12 mouse cellular contexts compared by ENCODE assay signal in genomic region chr14:64593564-64593963, GRCm38 (mm10).
DNase-seq lines count a peak whose midpoint lies in the region; ATAC-seq and TF ChIP-seq lines count a peak whose summit lies in the region.
"Had no signal": no experiment of that assay in that cellular context is flagged by ENCODE, and none has a peak within 500 bp of the region (broad histone marks: within the 10 kb centered on the region; RNA-seq: fewer than 3 reads in every experiment).

No protein-coding gene starts in this region.

- peak overlapping the region; percentile 96 for H3K4me2 ChIP-seq in forebrain, embryonic 14.5 days (ENCODE audit: low read length)
- H3K4me2 ChIP-seq in neural tube, embryonic 13.5 days: peak overlapping the region; percentile 93
- H3K4me2 ChIP-seq in intestine, postnatal 0 days (replicated peaks; ENCODE audit: low read depth): no peak overlapping the region
- H3K4me2 ChIP-seq: heart, embryonic 15.5 days; liver, embryonic 13.5 days had no signal

- H3K36me3 ChIP-seq in forebrain, embryonic 14.5 days (ENCODE audit: control insufficient read depth, insufficient read depth, low read length): peaks cover 40% of the 10 kb centered on the region
- peaks cover 30% of the 10 kb centered on the region for H3K36me3 ChIP-seq in neural tube, embryonic 13.5 days
- no peaks in the 10 kb centered on the region for H3K36me3 ChIP-seq in intestine, postnatal 0 days (ENCODE audit: control insufficient read depth, insufficient read depth)
- H3K36me3 ChIP-seq: embryonic facial prominence, embryonic 10.5 days; heart, embryonic 15.5 days; liver, embryonic 13.5 days had no signal

- no peaks in the 10 kb centered on the region for H3K27me3 ChIP-seq in forebrain, embryonic 14.5 days (replicated peaks; ENCODE audit: control insufficient read depth, insufficient read depth, low read length)
- H3K27me3 ChIP-seq in neural tube, embryonic 13.5 days: no peaks in the 10 kb centered on the region; the same call in 1 of the 2 replicates
- H3K27me3 ChIP-seq in intestine, postnatal 0 days (replicated peaks; ENCODE audit: control insufficient read depth, insufficient read depth, low read length): peaks cover 44% of the 10 kb centered on the region

- peak; percentile 89 for DNase-seq in brain, embryonic 14.5 days (ENCODE audit: low read depth)
- DNase-seq in forebrain, embryonic 14.5 days (ENCODE audit: low spot score): peak; percentile 83
- DNase-seq in layer of hippocampus, adult 9-11 months: peak; percentile 89
- DNase-seq in thymus, postnatal 14 days: no peak
- no peak for DNase-seq in thymus, postnatal 36 days
- DNase-seq: liver, embryonic 13.5 days had no signal

- no peak for TF ChIP-seq CTCF in brain, embryonic 14.5 days (IDR thresholded peaks at IDR 0.05; ENCODE audit: borderline replicate concordance, extremely low read depth, insufficient read depth, insufficient read length)
- TF ChIP-seq CTCF in intestine, postnatal 0 days (IDR thresholded peaks at IDR 0.05; ENCODE audit: low read depth): no peak

- peak overlapping the region; percentile 100 for H3K27ac ChIP-seq in forebrain, embryonic 14.5 days (ENCODE audit: low read depth, low read length)
- H3K27ac ChIP-seq in neural tube, embryonic 13.5 days (replicated peaks): peak overlapping the region; percentile 100
- H3K27ac ChIP-seq in intestine, postnatal 0 days (ENCODE audit: low read depth, low read length): no peak overlapping the region
- H3K27ac ChIP-seq: embryonic facial prominence, embryonic 10.5 days; heart, embryonic 15.5 days; liver, embryonic 13.5 days had no signal

- H3K9me3 ChIP-seq in forebrain, embryonic 14.5 days (replicated peaks; ENCODE audit: control insufficient read depth, low read length): no peaks in the 10 kb centered on the region
- no peaks in the 10 kb centered on the region for H3K9me3 ChIP-seq in neural tube, embryonic 13.5 days
- H3K9me3 ChIP-seq in intestine, postnatal 0 days (ENCODE audit: control insufficient read depth): no peaks in the 10 kb centered on the region
- H3K9me3 ChIP-seq: embryonic facial prominence, embryonic 10.5 days; heart, embryonic 15.5 days; liver, embryonic 13.5 days had no signal

- no peak for TF ChIP-seq POLR2A in brain, embryonic 14.5 days (IDR thresholded peaks at IDR 0.05; ENCODE audit: borderline replicate concordance, extremely low read depth, insufficient read depth, insufficient read length, poor library complexity, severe bottlenecking)

- WGBS in forebrain, embryonic 14.5 days: 15% methylated on average over 4 of the region's 4 CpGs
- WGBS in neural tube, embryonic 13.5 days: 0% methylated on average over 4 of the region's 4 CpGs
- WGBS in intestine, postnatal 0 days: 42% methylated on average over 4 of the region's 4 CpGs

- peak overlapping the region; percentile 79 for H3K4me3 ChIP-seq in forebrain, embryonic 14.5 days (ENCODE audit: low read depth, low read length)
- peak overlapping the region; percentile 82 for H3K4me3 ChIP-seq in neural tube, embryonic 13.5 days
- H3K4me3 ChIP-seq in intestine, postnatal 0 days (ENCODE audit: low read depth, low read length): no peak overlapping the region
- H3K4me3 ChIP-seq: embryonic facial prominence, embryonic 10.5 days; heart, embryonic 15.5 days; liver, embryonic 13.5 days had no signal

- peak overlapping the region; percentile 99 for H3K9ac ChIP-seq in forebrain, embryonic 14.5 days (ENCODE audit: low read length)
- peak overlapping the region; percentile 99 for H3K9ac ChIP-seq in neural tube, embryonic 13.5 days
- H3K9ac ChIP-seq in intestine, postnatal 0 days (ENCODE audit: low read depth, low read length): no peak overlapping the region
- H3K9ac ChIP-seq: heart, embryonic 15.5 days; liver, embryonic 13.5 days had no signal

- H3K4me1 ChIP-seq in forebrain, embryonic 14.5 days (ENCODE audit: control insufficient read depth, insufficient read depth, low read length): peaks cover 34% of the 10 kb centered on the region
- peaks cover 54% of the 10 kb centered on the region for H3K4me1 ChIP-seq in neural tube, embryonic 13.5 days (replicated peaks)
- H3K4me1 ChIP-seq in intestine, postnatal 0 days (replicated peaks; ENCODE audit: control insufficient read depth, insufficient read depth, low read length): no peaks in the 10 kb centered on the region
- H3K4me1 ChIP-seq: liver, embryonic 13.5 days had no signal

- peak; percentile 19; the same call in 1 of the 2 replicates for ATAC-seq in forebrain, embryonic 14.5 days
- ATAC-seq in neural tube, embryonic 13.5 days (ENCODE audit: low read depth): no peak
- ATAC-seq in megakaryocyte, adult 5-6 weeks (ENCODE audit: poor library complexity, severe bottlenecking): no peak
- no peak for ATAC-seq in intestine, postnatal 0 days
- ATAC-seq: Patski had no signal

Comparison
In these comparisons a context has a peak if more than half of its experiments do, and no peak if none do; other contexts are left out.
1. DNase-seq: peak in brain, embryonic 14.5 days (single experiment), forebrain, embryonic 14.5 days (single experiment) and layer of hippocampus, adult 9-11 months (single experiment); none in thymus, postnatal 14 days (single experiment) and thymus, postnatal 36 days (0 of 2).